Mouse (Mus musculus) MEL (cell line): ENCODE data around the gene Itgam. TPM values are rescaled to one million over a fixed set of nuclear protein-coding genes. Genes with fewer than 3 reads are reported as not detected.

ENCODE experiments used
- DNase-seq: peaks from one replicate; pipeline ENCODE4 v3.0.0; 2011; ENCODE audit warnings: low read depth, low spot score
- H3K27ac ChIP-seq: 2 replicates; pipeline ENCODE4 v1.5.1; 2012; ENCODE audit warnings: low read depth, mild to moderate bottlenecking, control low read depth, low read length, moderate library complexity; ENCODE audit not compliant: control insufficient read depth
- H3K27me3 ChIP-seq, 2 experiments: fragments of 150-350 bp in 1 of 2; sonication (generic) in 1 of 2; 2 replicates each; pipeline ENCODE4 v1.6.1; 2012; ENCODE audit warnings: low read length in 2 of 2, mild to moderate bottlenecking in 2 of 2, improper control_type of control experiment in 1 of 2, moderate library complexity in 1 of 2; ENCODE audit not compliant: insufficient read depth in 2 of 2, control insufficient read depth in 1 of 2
- H3K36me3 ChIP-seq, 2 experiments: 2 replicates each; pipeline ENCODE4 v1.6.1; 2012 to 2014; ENCODE audit warnings: low read length in 2 of 2, improper control_type of control experiment in 1 of 2, inconsistent platforms in 1 of 2, mild to moderate bottlenecking in 1 of 2; ENCODE audit not compliant: insufficient read depth in 2 of 2, control insufficient read depth in 1 of 2
- H3K4me1 ChIP-seq, 2 experiments: fragments of 150-350 bp in 1 of 2; sonication (generic) in 1 of 2; 2 replicates each; pipeline ENCODE4 v1.6.1; 2012; ENCODE audit warnings: low read length in 2 of 2, improper control_type of control experiment in 1 of 2, mild to moderate bottlenecking in 1 of 2; ENCODE audit not compliant: insufficient read depth in 2 of 2, control insufficient read depth in 1 of 2
- H3K4me3 ChIP-seq, 2 experiments: fragments of 150-350 bp in 1 of 2; sonication (generic) in 1 of 2; 2 replicates each; pipeline ENCODE4 v1.5.1; 2012; ENCODE audit warnings: low read depth in 2 of 2, low read length in 2 of 2, mild to moderate bottlenecking in 2 of 2, moderate library complexity in 2 of 2, control low read depth in 1 of 2, improper control_type of control experiment in 1 of 2; ENCODE audit not compliant: control insufficient read depth in 1 of 2, insufficient read depth in 1 of 2
- H3K79me2 ChIP-seq: 2 replicates; pipeline ENCODE4 v1.6.1; 2012; ENCODE audit warnings: mild to moderate bottlenecking, low read length, moderate library complexity; ENCODE audit not compliant: control insufficient read depth, poor library complexity, insufficient read depth
- H3K9ac ChIP-seq: 2 replicates; pipeline ENCODE4 v1.6.1; 2012; ENCODE audit warnings: low read depth, mild to moderate bottlenecking, control low read depth, low read length, moderate library complexity; ENCODE audit not compliant: control insufficient read depth, poor library complexity, severe bottlenecking
- H3K9me3 ChIP-seq: fragments of 150-350 bp; sonication (generic); replicated peaks from 2 replicates; pipeline ENCODE4 v1.6.1; 2012; ENCODE audit warnings: mild to moderate bottlenecking, low read length, improper control_type of control experiment, moderate library complexity; ENCODE audit not compliant: insufficient read depth
- BHLHE40 ChIP-seq: IDR thresholded peaks from 2 replicates; pipeline ENCODE4 v1.6.1; 2012; ENCODE audit warnings: low read depth, mild to moderate bottlenecking, inconsistent platforms, low read length, improper control_type of control experiment, borderline replicate concordance
- CTCF ChIP-seq, 3 experiments: IDR thresholded peaks in 2 of 3; conservative IDR thresholded peaks in 1 of 3; 2 replicates each; pipeline ENCODE4 v1.5.1; 2011 to 2012; ENCODE audit warnings: low read length in 3 of 3, low read depth in 2 of 3, mild to moderate bottlenecking in 2 of 3, improper control_type of control experiment in 1 of 3, inconsistent platforms in 1 of 3, mixed read lengths in 1 of 3, moderate library complexity in 1 of 3; ENCODE audit not compliant: control insufficient read depth in 1 of 3, insufficient read depth in 1 of 3, poor library complexity in 1 of 3, severe bottlenecking in 1 of 3
- ELF1 ChIP-seq: IDR thresholded peaks from 2 replicates; pipeline ENCODE4 v1.6.1; 2014; ENCODE audit warnings: low read depth, mild to moderate bottlenecking, inconsistent platforms, low read length, improper control_type of control experiment, moderate library complexity
- EP300 ChIP-seq, 2 experiments: IDR thresholded peaks; 2 replicates each; pipeline ENCODE4 v1.6.1; 2011; ENCODE audit warnings: improper control_type of control experiment in 2 of 2, low read length in 2 of 2, low read depth in 1 of 2, mild to moderate bottlenecking in 1 of 2
- GATA1 ChIP-seq: IDR thresholded peaks from 2 replicates; pipeline ENCODE4 v1.6.1; 2011; ENCODE audit warnings: low read depth, low read length, improper control_type of control experiment
- HCFC1 ChIP-seq: IDR thresholded peaks from 2 replicates; pipeline ENCODE4 v1.6.1; 2012; ENCODE audit warnings: low read depth, mild to moderate bottlenecking, inconsistent platforms, low read length, improper control_type of control experiment, moderate library complexity
- KAT2A ChIP-seq: conservative IDR thresholded peaks from 2 replicates; pipeline ENCODE4 v1.6.1; 2012; ENCODE audit warnings: low read depth, low read length, improper control_type of control experiment, inconsistent platforms
- MAZ ChIP-seq: IDR thresholded peaks from 2 replicates; pipeline ENCODE4 v1.6.1; 2012; ENCODE audit warnings: low read depth, mild to moderate bottlenecking, inconsistent platforms, low read length, improper control_type of control experiment
- MEF2A ChIP-seq: IDR thresholded peaks from 2 replicates; pipeline ENCODE4 v1.6.1; 2014; ENCODE audit warnings: low read depth, mild to moderate bottlenecking, inconsistent platforms, low read length, improper control_type of control experiment; ENCODE audit not compliant: poor library complexity, insufficient replicate concordance, severe bottlenecking; ENCODE audit errors: extremely low read depth
- MXI1 ChIP-seq: IDR thresholded peaks from 2 replicates; pipeline ENCODE4 v1.6.1; 2011; ENCODE audit warnings: mild to moderate bottlenecking, low read depth, low read length, improper control_type of control experiment
- MYB ChIP-seq: IDR thresholded peaks from 2 replicates; pipeline ENCODE4 v1.6.1; 2011; ENCODE audit warnings: mild to moderate bottlenecking, low read depth, low read length, improper control_type of control experiment
- TAL1 ChIP-seq: IDR thresholded peaks from 2 replicates; pipeline ENCODE4 v1.6.1; 2012; ENCODE audit warnings: mild to moderate bottlenecking, inconsistent platforms, low read length, moderate library complexity, mixed read lengths
- TCF12 ChIP-seq: IDR thresholded peaks from 2 replicates; pipeline ENCODE4 v1.6.1; 2014; ENCODE audit warnings: low read depth, mild to moderate bottlenecking, inconsistent platforms, low read length, improper control_type of control experiment, moderate library complexity
- UBTF ChIP-seq: IDR thresholded peaks from 2 replicates; pipeline ENCODE4 v1.6.1; 2012; ENCODE audit warnings: low read depth, mild to moderate bottlenecking, inconsistent platforms, low read length, improper control_type of control experiment, moderate library complexity, borderline replicate concordance; ENCODE audit not compliant: insufficient read depth
- ZC3H11A ChIP-seq: IDR thresholded peaks from 2 replicates; pipeline ENCODE4 v1.6.1; 2012; ENCODE audit warnings: low read depth, mild to moderate bottlenecking, inconsistent platforms, low read length, improper control_type of control experiment
- polyA plus RNA-seq, 2 experiments: library from polyadenylated mRNA; stranded (reverse) in 1 of 2; unstranded in 1 of 2; fragments of >175 nt in 1 of 2; fragments of >200 nt in 1 of 2; gene quantifications; 2 replicates each; pipeline versions ENCODE4 v1.2.1 to v1.2.4; 2012; ENCODE audit warnings: low replicate concordance in 2 of 2, low read depth in 1 of 2; ENCODE audit not compliant: insufficient read length in 2 of 2, insufficient read depth in 1 of 2, missing spikeins in 1 of 2
- total RNA-seq: library from RNA; depleted of rRNA; stranded (reverse); fragments of 300-350 nt; gene quantifications from 2 replicates; pipeline ENCODE4 v1.2.3, GENCODE M21; 2012

Gene Itgam
- total and polyA plus RNA-seq, 3 experiments = not detected

DNA sequence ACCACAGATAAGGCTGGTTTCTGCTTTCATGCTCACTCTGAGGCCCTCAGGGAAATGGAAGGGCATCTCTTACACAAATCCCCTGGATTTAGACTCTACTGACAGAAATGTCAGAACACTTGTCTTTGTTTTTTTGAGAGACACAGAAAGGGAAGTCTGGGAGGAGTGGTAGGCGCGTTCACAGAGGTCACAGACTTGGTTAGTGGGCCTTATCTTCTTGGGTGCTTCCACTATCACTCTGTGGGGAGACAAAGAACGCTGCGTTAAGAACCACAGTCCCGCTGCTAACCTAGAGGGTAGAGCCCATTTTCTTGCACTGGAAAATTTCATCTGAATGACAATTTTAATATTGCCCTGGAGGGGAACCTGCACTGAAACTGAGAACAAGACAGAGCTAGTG, 69.7 kb downstream of the Itgam start:
- H3K27ac ChIP-seq = no peak overlapping the region
- H3K4me3 ChIP-seq = no peak overlapping the region
- H3K79me2 ChIP-seq = no peaks in the 10 kb centered on the region

DNA sequence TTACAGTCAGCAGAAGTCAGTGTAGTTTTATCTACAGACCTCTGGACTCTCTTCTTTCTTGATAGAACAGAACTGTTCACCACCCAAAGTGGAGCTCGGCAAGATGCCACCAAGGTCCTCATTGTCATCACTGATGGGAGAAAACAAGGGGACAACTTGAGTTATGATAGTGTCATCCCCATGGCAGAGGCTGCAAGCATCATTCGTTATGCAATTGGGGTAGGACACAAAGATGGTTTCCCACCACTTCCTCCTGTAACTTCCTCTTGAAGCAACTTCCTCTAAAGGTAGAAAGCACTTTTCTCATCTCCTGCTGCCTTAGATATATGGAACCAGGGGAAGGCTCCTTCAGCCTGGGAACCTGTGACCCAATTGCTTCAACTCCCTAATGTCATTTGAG, 71.2 kb downstream of the Itgam start:
- peaks cover 6 to 26% of the 10 kb centered on the region in 2 experiments; a peak in 3 of 4 replicates for H3K4me1 ChIP-seq
- no peaks in the 10 kb centered on the region for H3K9me3 ChIP-seq
- DNase-seq = peak; percentile 73
- H3K27me3 ChIP-seq = 0 out of 4 replicates have a peak, but pooled peaks cover 0 to 3% of the 10 kb centered on the region in 2 experiments
- TF ChIP-seq EP300 (IDR thresholded peaks at IDR 0.05; ENCODE audit: low read depth in 1 of 2, low read length in 2 of 2) = peak; percentile 12 to 57; a peak in 2 of 4 replicates
- TF ChIP-seq MEF2A = no peak
- H3K9ac ChIP-seq = no peak overlapping the region
- H3K4me3 ChIP-seq = no peak overlapping the region
- peaks cover 0 to 9% of the 10 kb centered on the region in 2 experiments; a peak in 2 of 4 replicates for H3K36me3 ChIP-seq
- H3K27ac ChIP-seq = no peak overlapping the region
- no peaks in the 10 kb centered on the region for H3K79me2 ChIP-seq

More for the DNA sequence above, 69.7 kb downstream of the Itgam start:
- Histone ChIP-seq H3K27me3 (peaks cover 0 to 3% of the 10 kb centered on the region in 2 experiments; a peak in 2 of 4 replicates), H3K4me1 (peaks cover 6 to 26% of the 10 kb centered on the region in 2 experiments; a peak in 3 of 4 replicates), H3K36me3 (peaks cover 0 to 9% of the 10 kb centered on the region in 2 experiments; a peak in 2 of 4 replicates), H3K9me3 (no peaks in the 10 kb centered on the region), H3K9ac (no peak overlapping the region)
- TF ChIP-seq EP300 (IDR thresholded peaks at IDR 0.05; ENCODE audit: low read depth in 1 of 2, low read length in 2 of 2) = peak; percentile 22 to 35; a peak in 2 of 4 replicates
- TF ChIP-seq GATA1 = peak; percentile 65
- TF ChIP-seq CTCF (IDR thresholded peaks at IDR 0.05 in 2 of 3, conservative IDR thresholded peaks at IDR 0.05 in 1 of 3; ENCODE audit: control insufficient read depth in 1 of 3, insufficient read depth in 1 of 3, low read depth in 2 of 3, low read length in 3 of 3, poor library complexity in 1 of 3, severe bottlenecking in 1 of 3) = no peak
- peak; percentile 53 for DNase-seq

- Histone ChIP-seq H3K27ac (no peak overlapping the region), H3K79me2 (no peaks in the 10 kb centered on the region), H3K27me3 (peaks cover 3 to 7% of the 10 kb centered on the region in 2 experiments; a peak in 1 of 4 replicates), H3K36me3 (peaks cover 0 to 9% of the 10 kb centered on the region in 2 experiments; a peak in 2 of 4 replicates), H3K9ac (no peak overlapping the region), H3K4me1 (peaks cover 6 to 20% of the 10 kb centered on the region in 2 experiments; a peak in 3 of 4 replicates), H3K9me3 (no peaks in the 10 kb centered on the region), H3K4me3 (no peak overlapping the region)
- TF ChIP-seq CTCF (IDR thresholded peaks at IDR 0.05 in 2 of 3, conservative IDR thresholded peaks at IDR 0.05 in 1 of 3; ENCODE audit: control insufficient read depth in 1 of 3, insufficient read depth in 1 of 3, low read depth in 2 of 3, low read length in 3 of 3, poor library complexity in 1 of 3, severe bottlenecking in 1 of 3) (no peak), UBTF (no peak), MAZ (no peak), KAT2A (no peak), HCFC1 (no peak), MYB (no peak), MXI1 (no peak), TAL1 (no peak), ELF1 (no peak), BHLHE40 (no peak), ZC3H11A (no peak), TCF12 (no peak)
- DNase-seq = no peak
Observed at GRCm38 (mm10) chr7:128136927-128137326, 74.5 kb downstream of the Itgam start.
